Mouse (Mus musculus) bone marrow macrophage, adult 2 months (primary cell): Measurements from ENCODE around the gene Grm7.

Experiments
- CTCF ChIP-seq: IDR thresholded peaks from 2 replicates; pipeline ENCODE4 v1.5.1; 2012; ENCODE audit warnings: low read depth, mild to moderate bottlenecking, low read length, moderate library complexity
- POLR2A ChIP-seq: IDR thresholded peaks from 2 replicates; pipeline ENCODE4 v1.6.1; 2012; ENCODE audit warnings: mild to moderate bottlenecking, low read depth, low read length, borderline replicate concordance

DNA sequence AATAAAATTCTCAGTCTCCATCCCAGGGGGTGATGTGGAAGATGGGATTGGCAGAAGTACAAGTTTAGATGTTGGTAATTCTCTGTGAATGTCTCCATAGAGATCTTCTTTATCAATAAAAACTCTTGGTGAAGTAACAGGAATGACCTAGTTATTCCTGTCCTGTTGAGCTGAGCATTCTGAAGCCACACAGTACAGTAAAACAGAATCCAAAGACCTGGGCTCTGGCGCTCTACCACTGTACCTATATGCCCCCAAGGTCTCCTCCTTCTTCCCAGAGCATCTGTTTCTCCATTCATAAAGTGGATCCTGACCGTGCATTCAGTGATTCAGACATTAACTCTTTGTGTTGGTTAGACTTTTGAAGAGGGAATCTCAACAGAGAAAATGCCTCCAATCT, 735.3 kb downstream of the Grm7 start:
- TF ChIP-seq POLR2A (no peak), CTCF (no peak)
